Mouse (Mus musculus) NIH3T3 (cell line): ENCODE data around the gene Layn.

Experiments
- DNase-seq: peaks from one replicate; pipeline ENCODE4 v3.0.0-alpha.2; 2012; ENCODE audit warnings: low read depth

The Layn gene

GRCm38 (mm10) chr9:51032291-51032690 lies 44.6 kb downstream of the Layn start:
- no peak for DNase-seq

- no peak for DNase-seq
Observed at GRCm38 (mm10) chr9:51031603-51032002, 45.3 kb downstream of the Layn start.

GRCm38 (mm10) chr9:51030147-51030546 lies 46.7 kb downstream of the Layn start:
- DNase-seq = no peak

- DNase-seq = peak; percentile 21
Observed at GRCm38 (mm10) chr9:51026952-51027351, 49.9 kb downstream of the Layn start.

GRCm38 (mm10) chr9:51021123-51021795 lies 55.6 kb downstream of the Layn start:
- no peak for DNase-seq

DNA sequence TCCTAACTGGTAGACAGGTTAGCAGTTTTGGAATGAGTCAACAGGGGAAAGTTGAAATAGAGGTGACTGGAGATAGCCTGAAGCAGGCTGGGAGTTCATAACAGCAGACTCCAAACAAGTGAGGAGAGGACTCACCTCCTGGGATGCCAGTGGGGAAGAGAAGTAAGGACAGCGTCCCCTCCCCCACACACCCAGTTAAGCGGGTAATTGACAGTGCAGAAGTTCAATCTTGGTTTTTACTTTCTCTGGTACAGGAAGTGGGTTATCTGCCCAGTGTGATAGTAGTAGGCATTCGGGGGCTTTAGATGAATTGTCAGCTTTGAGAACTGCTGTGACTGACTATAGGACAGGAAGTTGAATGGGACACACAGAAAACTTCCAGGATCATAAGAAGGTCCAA lies 56.5 kb downstream of the Layn start:
- DNase-seq = no peak

DNA sequence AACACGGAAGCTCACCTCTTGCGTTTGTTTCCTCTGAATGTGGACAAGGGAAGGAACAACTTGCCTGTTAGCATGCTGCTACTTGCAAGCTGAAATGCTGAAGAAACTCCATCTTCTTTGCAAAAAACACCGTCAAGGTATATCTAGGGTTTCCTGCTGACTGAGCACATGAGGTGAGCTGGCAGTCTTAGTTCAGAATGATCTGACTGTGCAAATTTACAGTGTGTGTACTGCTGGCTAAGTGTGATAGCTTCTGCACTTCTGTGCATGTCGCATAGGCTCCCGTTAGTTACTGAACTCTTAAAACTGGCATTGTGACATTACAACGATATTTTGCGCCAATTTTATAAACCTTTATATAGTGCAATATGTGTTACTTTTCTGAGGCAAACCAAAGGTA lies 57.2 kb downstream of the Layn start:
- no peak for DNase-seq

GRCm38 (mm10) chr9:51015732-51016131 lies 61.2 kb downstream of the Layn start:
- peak; percentile 66 for DNase-seq

GRCm38 (mm10) chr9:51013644-51014043 lies 63.2 kb downstream of the Layn start:
- DNase-seq = no peak

GRCm38 (mm10) chr9:51009656-51009950 lies 67.3 kb downstream of the Layn start:
- no peak for DNase-seq

- peak; percentile 96 for DNase-seq
Observed at GRCm38 (mm10) chr9:51008841-51009655, 67.8 kb downstream of the Layn start, which contains the start of gene Sik2. Sik2 (minus strand) TSS chr9:51009073.

DNA sequence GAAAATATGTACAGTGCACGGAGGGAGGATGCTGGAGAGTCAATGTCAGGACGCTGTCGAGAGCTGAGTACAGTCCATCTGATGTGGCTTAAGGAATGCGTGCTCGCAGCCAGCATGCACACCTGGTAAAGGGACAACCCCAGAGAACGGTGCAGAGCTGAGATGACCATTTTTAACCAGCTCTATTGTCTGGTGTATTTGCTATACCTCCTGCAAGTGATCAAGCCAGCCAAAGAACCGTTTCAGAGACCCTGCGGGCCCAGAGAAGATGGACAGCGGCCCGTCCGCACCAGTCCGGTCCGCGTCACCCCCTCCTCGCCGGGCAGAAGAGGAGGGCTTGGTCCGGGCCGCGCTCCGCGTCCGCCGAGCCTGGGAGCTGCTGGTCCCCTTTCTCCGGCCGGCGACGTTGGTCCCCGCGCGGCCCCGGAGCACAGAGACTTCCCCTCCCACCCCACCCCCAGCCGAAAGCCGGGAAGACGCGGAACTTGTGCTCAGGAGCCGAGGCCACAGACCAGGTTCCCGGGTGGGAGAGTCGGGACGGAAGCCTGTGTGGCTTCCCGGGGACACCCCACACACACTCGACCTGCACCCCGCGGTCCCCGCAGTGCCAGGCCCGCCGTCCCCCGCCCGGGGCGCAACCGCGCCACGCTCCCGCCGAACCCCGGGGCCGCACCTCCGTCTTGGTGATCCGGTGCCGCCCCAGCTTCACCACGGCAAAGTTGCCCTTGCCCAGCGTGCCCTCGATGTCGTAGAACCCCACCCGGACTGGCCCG lies 68.6 kb downstream of the Layn start:
- DNase-seq = peak; percentile 35

- DNase-seq = no peak
Observed at GRCm38 (mm10) chr9:51007726-51008067, 69.2 kb downstream of the Layn start.

DNA sequence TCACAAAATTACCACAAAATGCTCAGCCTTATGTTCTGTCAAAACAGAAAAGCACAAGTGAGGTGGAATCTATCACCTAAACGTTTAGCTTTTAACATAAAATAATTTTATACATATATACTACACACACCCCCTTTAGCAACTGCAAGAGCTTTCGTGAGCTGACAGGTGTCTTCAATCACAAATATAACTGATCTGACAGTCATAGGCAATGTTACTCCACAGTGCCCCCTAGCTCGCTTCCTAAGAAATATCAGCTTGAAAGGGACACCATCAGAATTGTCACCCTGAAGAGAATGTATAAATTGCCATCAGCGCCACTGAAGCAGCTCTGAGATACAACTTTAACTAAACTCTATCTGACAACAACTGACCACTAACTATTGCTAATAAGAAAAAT lies 70.0 kb downstream of the Layn start:
- DNase-seq = peak; percentile 83
